Mouse (Mus musculus): ENCODE measurements around the gene Cyp3a44. TPM values are rescaled to one million over a fixed set of nuclear protein-coding genes. Genes with fewer than 3 reads are reported as not detected.
"Not testable (repeated sequence)": the region's sequence is repeated elsewhere in the genome, so short reads cannot be mapped to it uniquely, and the experiment has no call there.

The Cyp3a44 gene
- not detected in 2 replicates for polyA plus RNA-seq (2015; fragmentation: Nextera tagmentation; extraction: Ambion mirVana)

DNA sequence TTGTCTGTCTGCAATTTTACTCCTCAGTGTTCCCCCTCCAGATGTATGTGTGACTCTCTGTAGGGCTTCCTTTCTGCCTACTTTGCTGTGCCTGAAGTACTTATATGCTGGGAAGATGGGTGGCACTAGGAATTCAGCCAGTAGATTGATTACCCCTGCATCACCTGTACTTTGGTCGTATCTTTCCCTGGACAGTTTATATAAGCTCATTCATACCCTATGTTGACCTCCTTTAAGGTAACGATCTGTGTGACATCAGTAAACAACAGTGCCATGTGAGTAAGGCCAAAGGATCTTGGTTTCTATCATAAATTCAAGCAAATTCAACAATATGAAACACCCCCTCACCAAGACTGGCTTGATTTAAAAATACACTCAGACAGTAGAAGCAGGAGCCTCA is at the start of gene Cyp3a44:
Gene Cyp3a44, minus strand, starts transcription at position 79 of the 400 bp plus-strand sequence.
- DNase-seq (ENCODE audit: low spot score) = not testable (repeated sequence)

DNA sequence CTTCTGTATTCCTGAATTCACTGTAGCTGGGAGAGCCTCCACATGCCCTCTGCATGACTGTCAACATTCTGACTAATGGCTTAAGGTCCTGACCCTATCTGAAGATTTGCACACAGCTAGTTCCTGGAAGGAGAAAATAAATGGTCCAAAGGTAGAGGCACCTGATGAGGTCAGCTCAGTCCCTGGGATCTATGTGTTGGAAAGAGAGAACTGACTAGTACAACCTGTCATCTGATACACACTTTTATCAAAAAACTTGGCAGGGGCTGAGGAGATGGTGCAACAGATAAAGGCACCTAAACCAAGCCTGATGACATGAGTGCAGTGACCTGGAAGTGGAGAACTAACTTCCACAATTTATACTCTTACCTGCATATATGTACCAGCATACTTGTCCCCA is 5.4 kb downstream of the Cyp3a44 start:
- DNase-seq (ENCODE audit: low spot score) = not testable (repeated sequence)

DNA sequence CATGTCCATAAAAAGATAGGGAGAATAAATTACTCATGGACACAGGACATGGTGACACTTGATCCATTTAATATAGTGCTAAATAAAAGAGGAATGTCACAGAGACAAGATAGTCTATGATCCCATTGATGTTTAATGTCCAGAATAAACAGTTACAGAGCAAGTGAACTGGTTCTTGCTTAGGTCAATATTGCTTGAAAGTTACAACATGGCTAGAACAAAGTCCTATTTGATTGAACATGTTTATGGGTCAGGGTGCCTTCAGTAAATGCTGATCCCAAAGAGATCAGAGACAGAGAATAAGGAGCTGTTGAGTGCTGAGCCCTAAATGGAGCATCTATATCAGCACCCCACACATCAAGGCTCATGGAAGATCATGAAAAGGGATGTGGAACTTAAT is 12.4 kb downstream of the Cyp3a44 start:
- DNase-seq (ENCODE audit: low spot score) = not testable (repeated sequence)

DNA sequence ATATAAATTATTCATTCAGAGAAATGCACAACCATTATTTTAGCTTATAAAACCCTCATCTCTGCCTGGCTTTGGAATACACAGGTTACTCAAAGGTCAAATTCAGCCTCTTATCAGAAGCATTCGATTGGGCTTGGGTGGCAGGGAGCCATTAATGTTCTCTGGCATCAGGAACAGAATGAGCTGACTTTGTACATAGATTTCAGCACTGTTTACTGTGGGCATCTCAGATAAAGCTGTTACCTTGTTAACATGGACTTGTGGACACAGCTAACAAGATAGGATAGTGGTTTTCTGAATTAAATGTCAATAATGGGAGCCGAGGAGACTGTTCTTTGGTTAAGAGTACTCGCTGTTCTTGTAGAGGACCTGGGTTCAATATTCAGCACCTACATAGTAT is 68.2 kb downstream of the Cyp3a44 start:
- not testable (repeated sequence) for DNase-seq (ENCODE audit: low spot score)

Other genes with a start within 250 kb of the Cyp3a44 start
- gene Cyp3a41b, start 221.1 kb downstream of the Cyp3a44 start, polyA plus RNA-seq (2015; fragmentation: Nextera tagmentation; extraction: Ambion mirVana) = 0.08 TPM in 1 of 2 replicates, not detected in the other
- 0.06 TPM in 1 of 2 replicates, not detected in the other for gene Cyp3a41a, start 85.7 kb downstream of the Cyp3a44 start, polyA plus RNA-seq (2015; fragmentation: Nextera tagmentation; extraction: Ambion mirVana)
- gene Cyp3a11, start 74.1 kb upstream of the Cyp3a44 start, polyA plus RNA-seq (2015; fragmentation: Nextera tagmentation; extraction: Ambion mirVana) = not detected in 2 replicates
- not detected in 2 replicates for gene Cyp3a25, start 203.7 kb upstream of the Cyp3a44 start, polyA plus RNA-seq (2015; fragmentation: Nextera tagmentation; extraction: Ambion mirVana)

All from thymus, postnatal 0 days (tissue).